Mouse (Mus musculus) urinary bladder, postnatal 0 days (tissue): Measurements from ENCODE around the gene Pde4d. TPM values are rescaled to one million over a fixed set of nuclear protein-coding genes. Genes with fewer than 3 reads are reported as not detected.

Experiments used
- microRNA counts: library from miRNA; unstranded; fragments of <30 nt; microRNA quantifications from one replicate; lab custom pipeline; 2016
- microRNA-seq: library from miRNA; unstranded; fragments of <30 nt; microRNA quantifications from one replicate; pipeline ENCODE4, GENCODE M21; 2016
- polyA plus RNA-seq: library from polyadenylated mRNA; unstranded; fragments of >200 nt; fragmentation: Nextera tagmentation; extraction: Ambion mirVana; gene quantifications from 2 replicates; pipeline ENCODE4 v1.2.1, GENCODE M21; 2015

Pde4d gene
- 25.3 and 28.2 TPM in 2 replicates for polyA plus RNA-seq

DNA sequence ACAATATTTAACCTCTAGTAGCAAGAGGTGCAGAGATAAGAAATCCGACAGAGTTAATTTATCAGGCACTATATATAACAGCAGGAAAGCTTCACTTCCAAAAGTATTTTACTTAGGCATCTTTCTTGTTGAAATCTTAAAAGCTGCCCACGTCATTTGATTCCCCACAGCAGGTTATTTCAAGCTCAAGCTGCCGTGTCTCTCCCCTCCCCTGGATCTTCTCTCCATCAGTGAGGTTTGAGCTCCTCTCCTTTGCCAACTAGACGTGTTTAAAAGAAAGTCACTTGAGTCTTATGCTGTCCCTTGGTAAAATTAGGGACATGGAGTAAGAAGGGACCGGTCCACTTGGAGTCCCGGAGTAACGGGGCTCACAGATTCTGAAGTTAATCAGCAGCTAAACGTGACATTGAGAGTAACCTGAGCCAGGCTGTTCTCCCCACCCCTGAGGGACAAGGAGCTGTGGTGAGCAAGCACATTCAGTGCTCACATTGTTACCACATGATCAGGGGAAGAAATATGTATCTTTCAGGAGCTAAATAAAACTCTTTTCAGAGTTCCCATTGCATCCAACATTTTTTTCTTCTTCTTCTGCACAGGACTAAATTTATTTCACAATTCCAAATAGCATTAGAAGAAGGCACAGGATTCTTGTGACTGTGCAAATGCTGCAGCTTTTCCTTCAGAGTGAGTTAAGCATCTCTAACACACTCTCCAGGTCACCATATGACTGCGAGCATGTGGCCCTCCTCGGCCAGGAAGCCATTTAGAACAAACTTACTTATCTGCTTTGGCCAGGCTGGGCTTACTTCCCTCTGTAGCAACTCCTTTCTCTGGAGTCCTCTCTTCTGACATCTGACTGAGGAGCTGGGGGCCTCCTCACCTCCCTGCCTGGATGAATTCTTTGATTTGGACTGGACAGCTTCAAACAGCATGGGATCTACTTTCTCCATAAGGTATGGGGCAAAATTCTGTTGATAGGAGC is at the start of gene Pde4d:
Gene Pde4d (plus strand): TSS at position 833 of the 982 bp plus-strand sequence.

MicroRNA genes within 50 kb of the gene (microRNA counts, 519-probe panel; counts per million panel counts)
- microRNA mmu-miR-1904 (lab: Ali Mortazavi, UCI) = not detected
- microRNA mmu-miR-582-3p (lab: Ali Mortazavi, UCI) = not detected
- 2,799 counts per million, percentile 39 among the panel's probes with 10 or more counts for microRNA mmu-miR-582-5p (lab: Ali Mortazavi, UCI)

Small RNA genes within 50 kb of the gene (microRNA-seq; reads per million reads assigned to microRNA genes)
- gene Mir1904 (not detected), gene Mir582 (19.2 reads per million, percentile 26 among the genes with 10 or more reads in this experiment)

Other genes with a start within 250 kb of the Pde4d start
- gene Elovl7, start 235.5 kb upstream of the Pde4d start, polyA plus RNA-seq = 2.4 and 2.8 TPM in 2 replicates
- gene Depdc1b, start 133.6 kb upstream of the Pde4d start, polyA plus RNA-seq = 0.68 and 1.1 TPM in 2 replicates